Mouse (Mus musculus) layer of hippocampus, postnatal 14 days (tissue): Measurements from ENCODE around the gene Bex1. TPM values are rescaled to one million over a fixed set of nuclear protein-coding genes. Genes with fewer than 3 reads are reported as not detected.

Source experiments
- DNase-seq, 2 experiments: peaks; one replicate each; pipeline ENCODE4 v3.0.0; 2021 to 2022; ENCODE audit warnings: low spot score in 2 of 2, mixed read lengths in 1 of 2
- microRNA-seq, 2 experiments: library from miRNA; unstranded; fragments of <30 nt; microRNA quantifications; one replicate each; pipeline ENCODE4 v1.2.0; 2021
- total RNA-seq, 2 experiments: library from RNA; stranded (reverse); gene quantifications; 2 replicates each; pipeline ENCODE4 v1.2.3; 2021

Gene Bex1
- total RNA-seq, 2 experiments from 2014 or later, result 75.5 to 80.4 TPM

GRCm38 (mm10) chrX:136172786-136173185, 42.5 kb downstream of the Bex1 start:
- peak in 1 of 2 experiments; percentile 3 for DNase-seq

GRCm38 (mm10) chrX:136172118-136172551, 43.2 kb downstream of the Bex1 start, which contains the start of gene Tceal8:
Gene Tceal8 (minus strand): TSS chrX:136172342.
- DNase-seq, result peak; percentile 58 to 86

- DNase-seq, result peak; percentile 56 to 61
Observed at GRCm38 (mm10) chrX:136171189-136172117, 43.9 kb downstream of the Bex1 start.

- no peak for DNase-seq
Observed at GRCm38 (mm10) chrX:136170625-136171024, 44.7 kb downstream of the Bex1 start.

Small RNA genes lying within 50 kb of the gene (microRNA-seq; reads per million reads assigned to microRNA genes)
- 0 reads per million in 2 experiments for gene Mir6383

Other genes starting within 250 kb of the Bex1 start
- 10 to 100 TPM; 87.7 to 97.8 TPM for gene Arxes2, start 221.7 kb downstream of the Bex1 start, total RNA-seq
- 10 to 100 TPM; 65.0 to 75.1 TPM for gene Arxes1, start 182.1 kb downstream of the Bex1 start, total RNA-seq
- 100 to 1,000 TPM; 343 to 376 TPM for gene Bex2, start 147.3 kb downstream of the Bex1 start, total RNA-seq
- gene Nxf3, start 130.3 kb downstream of the Bex1 start, total RNA-seq, result not detected
- 10 to 100 TPM; 22.3 to 24.0 TPM for gene Bex4, start 76.5 kb downstream of the Bex1 start, total RNA-seq
- 10 to 100 TPM; 39.5 to 42.2 TPM for gene Tceal8, start 43.2 kb downstream of the Bex1 start, total RNA-seq
- gene Tceal5, start 11.6 kb downstream of the Bex1 start, total RNA-seq, result 100 to 1,000 TPM; 110 to 134 TPM
- gene Tceal7, start 734 bp downstream of the Bex1 start, total RNA-seq, result 1 to 10 TPM in 1 of 2 experiments, under 1 TPM in 1; 0.95 to 1.7 TPM
- gene Tceal9, start 29.6 kb upstream of the Bex1 start, total RNA-seq, result 10 to 100 TPM; 79.9 to 86.3 TPM
- 100 to 1,000 TPM; 355 to 394 TPM for gene Bex3, start 54.7 kb upstream of the Bex1 start, total RNA-seq